Mouse (Mus musculus) lung, postnatal 14 days (tissue): ENCODE data around the gene Zfp750.

Experiments
- DNase-seq: peaks from one replicate; pipeline ENCODE4 v3.0.0; 2021

Zfp750 gene

DNA sequence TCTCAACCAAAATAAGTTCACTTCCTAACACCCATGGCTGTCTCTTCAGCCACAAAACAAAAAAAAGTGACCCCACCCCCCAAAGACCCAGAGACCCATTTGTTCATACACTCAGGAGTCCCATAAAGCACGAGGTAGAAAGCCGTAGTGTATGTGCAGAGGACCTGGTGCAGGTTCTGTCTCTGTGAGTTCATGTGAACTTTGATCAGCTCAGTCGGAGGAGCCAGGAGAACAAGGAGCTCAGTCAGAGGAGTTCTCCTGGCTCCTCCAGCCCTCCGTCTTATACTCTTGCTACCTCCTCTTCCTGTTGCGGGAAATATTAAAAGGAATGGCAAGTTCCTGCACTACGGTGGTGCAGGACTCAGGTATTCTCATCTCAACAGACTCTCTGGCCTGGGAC lies 51.7 kb downstream of the Zfp750 start:
- no peak for DNase-seq
